Mouse (Mus musculus) stomach, embryonic 16.5 days (tissue): ENCODE data around the gene Cyp21a1. TPM values are rescaled to one million over a fixed set of nuclear protein-coding genes. Genes with fewer than 3 reads are reported as not detected.
"Not testable (repeated sequence)": the region's sequence is repeated elsewhere in the genome, so short reads cannot be mapped to it uniquely, and the experiment has no call there.

ENCODE experiments used
- ATAC-seq: fragments of 200-750 bp; cut with Nextera tagmentation; 2 replicates; pipeline ENCODE4 v1.8.0; 2017; ENCODE audit warnings: moderate number of reproducible peaks, moderate TSS enrichment; ENCODE audit not compliant: insufficient read depth, low FRiP score
- H3K27ac ChIP-seq: fragments of 300-500 bp; sonication (generic); 2 replicates; pipeline ENCODE4 v1.5.1; 2014; ENCODE audit warnings: low read length
- H3K27me3 ChIP-seq: fragments of 300-500 bp; sonication (generic); 2 replicates; pipeline ENCODE4 v1.6.1; 2014; ENCODE audit warnings: low read length, control low read depth, mixed read lengths; ENCODE audit not compliant: control insufficient read depth, insufficient read depth
- H3K36me3 ChIP-seq: fragments of 300-500 bp; sonication (generic); 2 replicates; pipeline ENCODE4 v1.6.1; 2014; ENCODE audit warnings: low read length; ENCODE audit not compliant: control insufficient read depth, insufficient read depth
- H3K4me1 ChIP-seq: fragments of 300-500 bp; sonication (generic); 2 replicates; pipeline ENCODE4 v1.6.1; 2014; ENCODE audit warnings: low read length, control low read depth, mixed read lengths; ENCODE audit not compliant: control insufficient read depth, insufficient read depth
- H3K4me2 ChIP-seq: fragments of 300-500 bp; sonication (generic); 2 replicates; pipeline ENCODE4 v1.6.1; 2014; ENCODE audit warnings: low read depth, low read length, mixed read lengths
- H3K4me3 ChIP-seq: fragments of 300-500 bp; sonication (generic); replicated peaks from 2 replicates; pipeline ENCODE4 v1.5.1; 2014; ENCODE audit warnings: mild to moderate bottlenecking, low read length
- H3K9ac ChIP-seq: fragments of 300-500 bp; sonication (generic); 2 replicates; pipeline ENCODE4 v1.6.1; 2014; ENCODE audit warnings: low read length
- H3K9me3 ChIP-seq: fragments of 300-500 bp; sonication (generic); replicated peaks from 2 replicates; pipeline ENCODE4 v1.6.1; 2016; ENCODE audit warnings: low read length, control low read depth; ENCODE audit not compliant: control insufficient read depth
- WGBS: fragments of 180-500 bp; shearing (Covaris S2); extraction: QIAGEN DNeasy Blood & Tissue Kit; methylation state at CpG from one replicate; pipeline ENCODE4 v1.1.7; 2014; 5-methylcytosine and 5-hydroxymethylcytosine counted together
- polyA plus RNA-seq: library from polyadenylated mRNA; unstranded; fragments of >200 nt; fragmentation: Nextera tagmentation; extraction: Ambion mirVana; gene quantifications from 2 replicates; pipeline ENCODE4 v1.2.1, GENCODE M21; 2015

Cyp21a1 gene
- polyA plus RNA-seq, 1 experiment from 2014 or later: 6.9 TPM

DNA sequence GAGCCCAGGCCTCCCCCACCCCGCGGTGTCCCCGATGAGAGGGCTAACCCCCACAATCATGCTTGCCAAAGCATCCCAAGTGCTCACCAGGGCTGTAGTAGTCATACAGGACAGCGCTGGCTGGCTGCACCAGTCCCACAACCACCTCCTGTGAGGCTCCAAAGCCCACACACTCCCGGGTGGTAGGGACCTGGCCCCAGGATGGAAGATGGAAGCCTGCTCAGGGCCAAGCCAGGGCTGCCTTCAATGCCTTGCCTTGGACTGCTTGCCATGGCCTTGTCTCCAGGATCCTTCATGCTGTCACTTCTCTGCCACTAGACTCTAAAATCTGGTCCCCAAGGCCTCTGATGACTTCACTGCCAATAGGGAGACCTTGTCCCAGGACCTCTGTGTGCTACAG, 6.0 kb upstream of the Cyp21a1 start:
- H3K4me2 ChIP-seq, H3K36me3 ChIP-seq, H3K4me1 ChIP-seq, H3K9me3 ChIP-seq, H3K27ac ChIP-seq, H3K9ac ChIP-seq, H3K27me3 ChIP-seq, ATAC-seq, H3K4me3 ChIP-seq: not testable (repeated sequence)
- 90% methylated on average over 5 of the region's 5 CpGs for WGBS

DNA sequence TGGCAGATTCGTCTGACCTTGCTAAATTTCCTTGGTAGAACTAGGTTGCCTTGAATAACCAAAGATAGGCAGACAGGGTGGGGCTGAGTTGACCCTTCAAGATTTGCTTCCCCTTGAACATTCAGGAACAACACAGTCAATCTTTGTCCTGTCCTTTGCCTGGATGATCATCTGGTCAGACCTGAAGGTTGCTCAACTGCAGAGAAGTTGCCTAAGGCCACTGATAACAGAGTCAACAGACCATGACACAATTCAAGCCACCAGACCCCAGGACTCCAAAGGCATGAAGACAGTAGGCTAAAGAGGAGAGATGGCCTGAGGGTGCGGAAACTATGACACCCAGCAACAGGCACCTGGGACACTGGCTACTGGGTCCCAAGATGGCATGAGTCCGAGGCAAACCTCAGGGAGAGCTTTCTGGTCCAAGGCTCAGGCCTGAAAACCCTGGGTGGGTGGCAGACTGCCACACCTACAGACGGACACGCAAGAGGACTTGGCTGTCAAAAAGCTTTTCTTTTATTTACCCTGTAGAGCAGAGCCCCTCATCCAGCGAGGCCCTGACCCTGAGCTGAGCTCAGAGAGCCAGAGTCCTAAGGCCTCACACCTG, 4.3 kb upstream of the Cyp21a1 start:
- no peak overlapping the region for H3K4me2 ChIP-seq
- H3K27me3 ChIP-seq: no peaks in the 10 kb centered on the region
- H3K9me3 ChIP-seq: no peaks in the 10 kb centered on the region; the same call in 1 of the 2 replicates
- 73% methylated on average over 6 of the region's 6 CpGs for WGBS
- no peak for ATAC-seq
- H3K9ac ChIP-seq: no peak overlapping the region
- no peaks in the 10 kb centered on the region for H3K4me1 ChIP-seq
- no peak overlapping the region for H3K4me3 ChIP-seq
- no peak overlapping the region for H3K27ac ChIP-seq
- H3K36me3 ChIP-seq: no peaks in the 10 kb centered on the region

DNA sequence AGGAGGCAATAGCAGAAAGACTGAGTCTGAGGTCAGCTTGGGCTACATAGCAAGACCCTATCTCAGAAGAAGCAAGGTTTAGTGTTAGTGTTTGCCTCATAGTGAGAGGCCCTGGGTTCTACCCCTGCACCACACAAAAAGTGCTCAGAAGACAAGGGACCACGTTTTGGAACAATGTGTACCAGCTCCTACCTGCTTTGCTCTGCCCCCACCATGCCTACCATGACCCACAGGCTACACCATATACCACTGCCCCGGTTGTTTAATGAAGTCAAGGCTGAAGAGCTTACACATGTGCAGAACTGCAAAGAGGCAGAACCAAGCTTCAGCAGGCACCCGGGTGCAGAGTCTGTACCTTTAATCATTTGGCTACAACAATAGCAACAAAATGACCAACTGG, 2.8 kb upstream of the Cyp21a1 start:
- no peak for ATAC-seq
- Histone ChIP-seq H3K36me3 (no peaks in the 10 kb centered on the region), H3K9ac (no peak overlapping the region), H3K4me2 (no peak overlapping the region), H3K9me3 (no peaks in the 10 kb centered on the region; the same call in 1 of the 2 replicates), H3K4me1 (no peaks in the 10 kb centered on the region), H3K27ac (no peak overlapping the region), H3K4me3 (no peak overlapping the region), H3K27me3 (no peaks in the 10 kb centered on the region)
- 60% methylated on average over 3 of the region's 3 CpGs for WGBS

DNA sequence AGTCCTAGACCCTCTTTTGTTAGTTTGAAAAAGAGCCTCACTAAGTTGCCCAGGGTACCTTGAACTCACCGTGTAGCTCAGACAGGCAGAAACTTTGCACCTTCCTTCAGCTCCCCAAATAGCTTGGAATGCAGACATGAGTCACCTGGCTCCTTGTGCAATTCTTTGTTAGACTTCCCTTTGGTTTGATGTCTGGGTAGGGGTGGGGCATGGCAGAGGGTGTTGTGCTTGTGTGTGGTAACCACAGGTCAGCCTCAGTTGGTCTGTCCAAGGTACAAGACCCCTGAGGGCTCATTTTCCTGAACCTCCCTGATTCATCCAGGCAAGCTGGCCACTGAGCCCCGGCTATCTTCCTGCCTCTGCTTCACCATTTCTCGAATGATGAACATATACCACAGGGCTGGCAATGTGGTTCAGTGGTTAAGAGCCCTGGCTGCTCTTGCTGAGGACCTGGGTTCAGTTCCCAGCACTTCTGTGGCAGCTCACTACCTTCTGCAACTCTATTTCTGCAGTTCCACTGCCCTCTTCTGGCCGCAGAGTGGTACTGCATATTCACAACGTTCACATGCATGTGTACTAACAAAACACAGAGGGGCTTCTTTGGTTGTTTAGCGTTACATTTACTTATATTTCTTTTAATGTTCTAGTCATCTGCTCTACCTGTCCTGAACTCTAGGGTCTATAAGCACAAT, 656 bp upstream of the Cyp21a1 start:
- Histone ChIP-seq H3K9ac (no peak overlapping the region), H3K27ac (no peak overlapping the region), H3K4me2 (no peak overlapping the region), H3K9me3 (no peaks in the 10 kb centered on the region; the same call in 1 of the 2 replicates), H3K36me3 (no peaks in the 10 kb centered on the region), H3K27me3 (no peaks in the 10 kb centered on the region), H3K4me1 (no peaks in the 10 kb centered on the region), H3K4me3 (no peak overlapping the region)
- no peak for ATAC-seq
- WGBS: 73% methylated on average over 6 of the region's 6 CpGs

DNA sequence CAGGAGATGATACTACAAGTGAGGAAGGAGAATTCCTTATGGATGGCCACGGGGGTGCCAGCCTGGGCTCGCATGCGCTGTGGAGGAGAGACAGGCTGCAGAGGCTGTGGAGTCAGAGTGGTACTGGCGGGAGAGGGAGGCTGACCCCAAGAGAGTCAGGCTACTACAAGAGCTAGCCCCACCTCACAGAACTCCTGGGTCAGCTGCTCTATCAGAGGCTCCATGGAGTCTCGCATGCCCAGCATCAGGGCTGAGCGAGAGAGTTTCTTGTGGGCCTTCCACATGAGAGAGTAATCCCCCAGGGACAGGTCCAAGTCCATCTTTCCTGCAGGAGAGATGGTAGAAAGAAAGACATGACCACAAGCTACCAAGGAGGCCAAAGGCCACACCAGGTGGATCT, 994 bp downstream of the Cyp21a1 start:
- not testable (repeated sequence) for H3K4me2 ChIP-seq, H3K27ac ChIP-seq, H3K4me1 ChIP-seq, H3K9ac ChIP-seq, H3K36me3 ChIP-seq, ATAC-seq, H3K9me3 ChIP-seq, H3K4me3 ChIP-seq, H3K27me3 ChIP-seq
- WGBS: 92% methylated on average over 6 of the region's 6 CpGs

DNA sequence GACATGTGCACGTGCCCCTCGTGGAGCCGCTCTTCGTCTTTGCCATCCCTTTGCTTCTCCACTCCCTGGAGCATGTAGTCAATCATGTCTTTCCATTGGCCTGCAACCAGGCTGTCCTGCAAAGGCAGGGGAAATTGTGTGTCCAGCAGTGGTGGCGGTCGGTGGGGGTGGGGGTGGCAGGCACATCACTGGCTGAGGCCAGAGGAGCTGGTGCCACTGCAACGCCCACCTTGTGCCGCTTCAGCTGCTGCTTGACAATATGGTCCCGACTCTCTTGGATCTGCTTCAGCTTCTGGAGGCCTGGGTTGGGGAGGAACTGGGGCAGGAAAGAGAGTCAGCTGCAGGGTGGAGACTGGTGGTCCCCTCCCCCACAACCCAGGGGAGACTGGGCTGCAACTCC, 1.6 kb downstream of the Cyp21a1 start:
- WGBS: 94% methylated on average over 9 of the region's 9 CpGs
- not testable (repeated sequence) for H3K27me3 ChIP-seq, ATAC-seq, H3K4me3 ChIP-seq, H3K4me2 ChIP-seq, H3K4me1 ChIP-seq, H3K27ac ChIP-seq, H3K36me3 ChIP-seq, H3K9me3 ChIP-seq, H3K9ac ChIP-seq

DNA sequence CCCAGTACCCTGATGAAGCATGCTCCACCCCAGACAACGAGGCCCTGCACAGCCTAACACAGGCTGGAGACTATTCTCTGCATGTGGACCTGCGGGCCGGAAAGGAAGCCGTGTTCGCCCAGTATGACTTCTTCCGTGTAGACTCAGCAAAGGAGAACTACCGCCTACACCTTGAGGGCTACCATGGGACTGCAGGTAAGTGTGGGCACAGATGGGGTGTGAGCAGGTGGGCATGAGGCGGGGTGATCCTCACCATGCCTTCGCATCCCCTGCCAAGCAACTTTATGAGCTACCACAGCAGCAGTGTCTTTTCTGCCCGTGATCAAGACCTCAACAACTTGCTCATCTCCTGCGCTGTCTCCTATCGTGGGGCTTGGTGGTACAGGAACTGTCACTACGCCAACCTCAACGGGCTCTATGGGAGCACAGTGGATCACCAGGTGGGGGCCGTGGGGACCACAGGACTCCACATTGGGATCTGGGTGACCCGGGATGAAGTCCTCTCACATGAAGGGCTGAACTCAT, 3.5 kb downstream of the Cyp21a1 start:
- not testable (repeated sequence) for H3K9me3 ChIP-seq, H3K4me3 ChIP-seq, H3K36me3 ChIP-seq, H3K4me2 ChIP-seq, H3K27me3 ChIP-seq, H3K27ac ChIP-seq, H3K4me1 ChIP-seq, ATAC-seq, H3K9ac ChIP-seq
- 91% methylated on average over 16 of the region's 16 CpGs for WGBS

DNA sequence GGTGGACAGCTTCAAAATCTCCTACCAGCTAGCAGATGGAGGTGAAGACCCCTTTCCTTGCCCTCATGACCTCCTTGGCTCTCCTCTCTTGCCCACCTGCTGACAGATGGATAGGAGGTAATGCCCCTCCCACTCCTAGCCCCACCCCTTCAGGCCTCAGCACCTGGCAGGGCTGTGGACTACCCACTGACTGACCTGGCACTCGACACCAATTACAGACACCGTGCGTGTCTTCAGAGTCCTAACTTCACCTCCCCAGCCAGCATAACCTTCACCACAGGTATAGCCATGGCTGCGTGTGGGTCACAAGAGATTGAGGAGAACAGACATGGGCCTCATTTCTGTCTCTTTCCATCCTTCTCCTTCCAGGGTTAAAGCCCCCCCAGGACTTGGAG, 4.8 kb downstream of the Cyp21a1 start:
- Histone ChIP-seq H3K27me3 (no peaks in the 10 kb centered on the region), H3K9ac (no peak overlapping the region), H3K36me3 (no peaks in the 10 kb centered on the region), H3K9me3 (no peaks in the 10 kb centered on the region), H3K4me1 (no peaks in the 10 kb centered on the region), H3K27ac (no peak overlapping the region), H3K4me3 (no peak overlapping the region), H3K4me2 (no peak overlapping the region)
- no peak for ATAC-seq
- 79% methylated on average over 4 of the region's 4 CpGs for WGBS

DNA sequence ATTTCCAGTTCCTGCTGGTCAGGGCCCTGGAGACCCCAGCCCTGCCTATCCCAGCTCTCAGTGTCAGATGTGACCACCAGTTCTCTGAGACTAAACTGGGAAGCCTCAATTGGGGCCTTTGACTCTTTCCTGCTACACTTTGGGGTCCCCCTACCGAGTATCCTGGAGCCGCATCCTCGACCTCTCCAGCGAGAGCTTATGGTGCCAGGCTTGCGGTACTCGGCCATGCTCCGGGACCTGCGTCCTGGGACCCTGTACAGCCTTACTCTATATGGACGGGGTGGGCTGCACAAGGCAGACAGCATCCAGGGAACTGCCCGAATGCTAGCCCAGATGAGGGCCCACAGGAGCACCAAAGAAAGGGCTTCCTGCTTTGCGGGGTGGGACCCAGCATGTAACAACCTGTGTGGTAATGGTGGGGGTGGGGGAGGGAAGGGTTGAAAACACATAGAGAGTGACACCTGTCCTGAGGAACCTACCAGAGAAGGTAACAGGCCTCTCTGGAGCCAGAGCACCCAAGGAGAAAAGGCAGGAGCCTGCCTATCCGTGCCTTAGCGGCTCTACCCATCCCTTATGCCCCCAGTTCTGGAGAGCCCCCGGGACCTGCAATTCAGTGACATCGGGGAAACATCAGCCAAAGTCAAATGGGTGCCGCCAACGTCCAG, 5.4 kb downstream of the Cyp21a1 start:
- Histone ChIP-seq H3K4me2 (no peak overlapping the region), H3K36me3 (no peaks in the 10 kb centered on the region), H3K4me1 (no peaks in the 10 kb centered on the region), H3K27ac (no peak overlapping the region), H3K9ac (no peak overlapping the region), H3K4me3 (no peak overlapping the region), H3K9me3 (no peaks in the 10 kb centered on the region), H3K27me3 (no peaks in the 10 kb centered on the region)
- ATAC-seq: no peak
- 88% methylated on average over 14 of the region's 17 CpGs for WGBS
